Mouse (Mus musculus) CH12.LX (cell line): ENCODE measurements at regions not wholly inside any gene's neighbourhood (a gene's known extent, or its start where the extent isn't known, plus 50 kb on each side); places are given as distances from the start of the nearest gene placed in this dataset.

ENCODE experiments used
- CTCF ChIP-seq, 2 experiments: IDR thresholded peaks in 1 of 2; conservative IDR thresholded peaks in 1 of 2; 2 replicates each; pipeline ENCODE4 v1.5.1; 2011 to 2012; ENCODE audit warnings: low read depth in 2 of 2, low read length in 2 of 2, improper control_type of control experiment in 1 of 2, inconsistent platforms in 1 of 2, mild to moderate bottlenecking in 1 of 2, moderate library complexity in 1 of 2
- ELF1 ChIP-seq: IDR thresholded peaks from 2 replicates; pipeline ENCODE4 v1.6.1; 2014; ENCODE audit warnings: low read depth, mild to moderate bottlenecking, inconsistent platforms, low read length, improper control_type of control experiment
- MYC ChIP-seq: IDR thresholded peaks from 2 replicates; pipeline ENCODE4 v1.6.1; 2011; ENCODE audit warnings: low read depth, mild to moderate bottlenecking, improper control_type of control experiment, low read length
- PAX5 ChIP-seq: IDR thresholded peaks from 2 replicates; pipeline ENCODE4 v1.6.1; 2012; ENCODE audit warnings: low read length, inconsistent platforms, mixed read lengths
- POLR2A ChIP-seq: IDR thresholded peaks from 2 replicates; pipeline ENCODE4 v1.6.1; 2011; ENCODE audit warnings: low read depth, mild to moderate bottlenecking, improper control_type of control experiment, low read length
- POLR2AphosphoS2 ChIP-seq: IDR thresholded peaks from 2 replicates; pipeline ENCODE4 v1.6.1; 2011; ENCODE audit warnings: low read depth, low read length, improper control_type of control experiment
- SIN3A ChIP-seq: IDR thresholded peaks from 2 replicates; pipeline ENCODE4 v1.6.1; 2012; ENCODE audit warnings: low read length, improper control_type of control experiment, inconsistent platforms
- SMC3 ChIP-seq: IDR thresholded peaks from 2 replicates; pipeline ENCODE4 v1.6.1; 2011; ENCODE audit warnings: low read depth, low read length, improper control_type of control experiment
- TBP ChIP-seq: conservative IDR thresholded peaks from 2 replicates; pipeline ENCODE4 v1.6.1; 2011; ENCODE audit warnings: low read depth, low read length, improper control_type of control experiment
- USF1 ChIP-seq: IDR thresholded peaks from 2 replicates; pipeline ENCODE4 v1.6.1; 2014; ENCODE audit warnings: low read depth, mild to moderate bottlenecking, inconsistent platforms, low read length, improper control_type of control experiment

GRCm38 (mm10) chr1:55983522-55984066 lies 577.9 kb downstream of the Plcl1 start:
- TF ChIP-seq PAX5 (no peak), SIN3A (no peak), CTCF (conservative IDR thresholded peaks at IDR 0.05 in 1 of 2, IDR thresholded peaks at IDR 0.05 in 1 of 2; ENCODE audit: low read depth in 2 of 2, low read length in 2 of 2) (peak in 1 of 2 experiments; percentile 29; a peak in 2 of 4 replicates), POLR2AphosphoS2 (no peak), USF1 (no peak), SMC3 (peak; percentile 16), TBP (no peak), POLR2A (no peak), ELF1 (no peak), MYC (no peak)
